Comparison of ENCODE assay signal across 16 mouse cellular contexts in the genomic region with DNA sequence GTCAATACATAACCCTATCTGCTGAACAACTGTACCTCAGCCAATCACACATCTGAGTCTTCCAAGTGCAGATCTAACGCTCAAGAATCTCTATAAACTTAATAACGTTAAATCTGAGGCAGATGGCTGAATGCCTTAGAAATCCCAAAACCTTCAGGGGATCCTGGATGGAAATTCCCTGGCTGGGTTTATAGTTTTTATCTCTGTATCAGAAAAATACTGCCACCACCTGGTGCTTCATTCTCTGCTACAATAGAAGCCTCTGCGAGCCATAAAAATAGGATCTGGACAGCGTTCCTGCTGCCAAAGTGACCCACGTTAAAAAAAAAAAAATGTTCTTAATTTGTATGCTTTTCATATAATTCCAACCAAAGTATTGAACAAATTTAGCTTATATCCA.
DNase-seq lines count a peak whose midpoint lies in the region; ATAC-seq and TF ChIP-seq lines count a peak whose summit lies in the region.
"Had no signal": no experiment of that assay in that cellular context is flagged by ENCODE, and none has a peak within 500 bp of the region (broad histone marks: within the 10 kb centered on the region; RNA-seq: fewer than 3 reads in every experiment).

No protein-coding gene starts in this region.

- H3K27ac ChIP-seq in forebrain, postnatal 0 days (ENCODE audit: low read depth, low read length) = no peak overlapping the region
- no peak overlapping the region for H3K27ac ChIP-seq in forebrain, embryonic 15.5 days (replicated peaks)
- H3K27ac ChIP-seq in left cerebral cortex, adult 2 months = no peak overlapping the region
- H3K27ac ChIP-seq in embryonic facial prominence, embryonic 14.5 days (replicated peaks; ENCODE audit: low read depth, low read length) = no peak overlapping the region
- H3K27ac ChIP-seq in liver, embryonic 11.5 days (ENCODE audit: low read depth, low read length) = no peak overlapping the region
- H3K27ac ChIP-seq: forebrain, embryonic 12.5 days; heart, embryonic 13.5 days had no signal

- DNase-seq in forebrain, postnatal 0 days = peak; percentile 15
- DNase-seq in left cerebral cortex, adult 2 months (ENCODE audit: extremely low spot score in 1 of 2, low spot score in 2 of 2) = no peak
- DNase-seq in left cerebral cortex, postnatal 10 days (ENCODE audit: extremely low spot score in 1 of 2, low spot score in 2 of 2) = no peak
- peak; percentile 30 for DNase-seq in NIH3T3 (ENCODE audit: low read depth)
- peak; percentile 80 for DNase-seq in embryonic facial prominence, embryonic 14.5 days (ENCODE audit: low spot score)
- DNase-seq in liver, embryonic 11.5 days (ENCODE audit: low spot score) = no peak
- DNase-seq: adrenal gland, adult 2 months; cerebellum, adult 8-10 months; heart, postnatal 14 days; kidney, adult 2 months; kidney, postnatal 10 days; liver; lung, postnatal 4 days had no signal

- WGBS in forebrain, postnatal 0 days = 40% methylated on average over 5 of the region's 5 CpGs
- 45% methylated on average over 5 of the region's 5 CpGs for WGBS in forebrain, embryonic 15.5 days
- WGBS in embryonic facial prominence, embryonic 14.5 days = 36% methylated on average over 5 of the region's 5 CpGs
- 69% methylated on average over 5 of the region's 5 CpGs for WGBS in liver, embryonic 11.5 days

- no peaks in the 10 kb centered on the region for H3K9me3 ChIP-seq in forebrain, postnatal 0 days (ENCODE audit: low read length)
- H3K9me3 ChIP-seq in forebrain, embryonic 15.5 days = no peaks in the 10 kb centered on the region
- no peaks in the 10 kb centered on the region for H3K9me3 ChIP-seq in embryonic facial prominence, embryonic 14.5 days (ENCODE audit: control insufficient read depth, low read length)
- no peaks in the 10 kb centered on the region for H3K9me3 ChIP-seq in liver, embryonic 11.5 days (ENCODE audit: control insufficient read depth, low read length)
- H3K9me3 ChIP-seq: forebrain, embryonic 12.5 days had no signal

- no peaks in the 10 kb centered on the region for H3K27me3 ChIP-seq in forebrain, postnatal 0 days (ENCODE audit: insufficient read depth, low read length)
- H3K27me3 ChIP-seq in forebrain, embryonic 15.5 days = no peaks in the 10 kb centered on the region
- no peaks in the 10 kb centered on the region for H3K27me3 ChIP-seq in embryonic facial prominence, embryonic 14.5 days (replicated peaks; ENCODE audit: control insufficient read depth, insufficient read depth, low read length)
- H3K27me3 ChIP-seq in liver, embryonic 11.5 days (replicated peaks; ENCODE audit: control insufficient read depth, insufficient read depth, low read length) = no peaks in the 10 kb centered on the region
- H3K27me3 ChIP-seq: forebrain, embryonic 12.5 days; heart, embryonic 13.5 days had no signal

- no peaks in the 10 kb centered on the region for H3K4me1 ChIP-seq in forebrain, postnatal 0 days (ENCODE audit: insufficient read depth)
- H3K4me1 ChIP-seq in forebrain, embryonic 15.5 days = peaks cover 27% of the 10 kb centered on the region
- H3K4me1 ChIP-seq in embryonic facial prominence, embryonic 14.5 days (ENCODE audit: control insufficient read depth, insufficient read depth, low read length) = peaks cover 26% of the 10 kb centered on the region
- H3K4me1 ChIP-seq in liver, embryonic 11.5 days (replicated peaks; ENCODE audit: control insufficient read depth, insufficient read depth, low read length) = peaks cover 14% of the 10 kb centered on the region

- H3K4me2 ChIP-seq in forebrain, postnatal 0 days (ENCODE audit: low read depth) = no peak overlapping the region
- H3K4me2 ChIP-seq in forebrain, embryonic 15.5 days (replicated peaks) = no peak overlapping the region
- no peak overlapping the region for H3K4me2 ChIP-seq in embryonic facial prominence, embryonic 14.5 days (ENCODE audit: low read depth, low read length)
- no peak overlapping the region for H3K4me2 ChIP-seq in liver, embryonic 11.5 days
- H3K4me2 ChIP-seq: forebrain, embryonic 12.5 days; heart, embryonic 13.5 days had no signal

- no peak overlapping the region for H3K4me3 ChIP-seq in forebrain, postnatal 0 days (ENCODE audit: low read depth, low read length)
- no peak overlapping the region for H3K4me3 ChIP-seq in forebrain, embryonic 15.5 days
- no peak overlapping the region for H3K4me3 ChIP-seq in left cerebral cortex, adult 2 months
- H3K4me3 ChIP-seq in embryonic facial prominence, embryonic 14.5 days (ENCODE audit: low read depth, low read length) = no peak overlapping the region
- H3K4me3 ChIP-seq in liver, embryonic 11.5 days (ENCODE audit: low read depth, low read length) = no peak overlapping the region
- H3K4me3 ChIP-seq: forebrain, embryonic 12.5 days; heart, embryonic 13.5 days had no signal

- H3K36me3 ChIP-seq in forebrain, postnatal 0 days (ENCODE audit: insufficient read depth) = no peaks in the 10 kb centered on the region
- H3K36me3 ChIP-seq in forebrain, embryonic 15.5 days = no peaks in the 10 kb centered on the region
- no peaks in the 10 kb centered on the region for H3K36me3 ChIP-seq in embryonic facial prominence, embryonic 14.5 days (ENCODE audit: control insufficient read depth, insufficient read depth, low read length)
- no peaks in the 10 kb centered on the region for H3K36me3 ChIP-seq in liver, embryonic 11.5 days (ENCODE audit: control insufficient read depth, insufficient read depth, low read length)
- H3K36me3 ChIP-seq: forebrain, embryonic 12.5 days; heart, embryonic 13.5 days had no signal

- no peak; the same call in 1 of the 2 replicates for TF ChIP-seq CTCF in forebrain, postnatal 0 days (IDR thresholded peaks at IDR 0.05; ENCODE audit: low read depth)
- TF ChIP-seq CTCF in left cerebral cortex, adult 2 months (IDR thresholded peaks at IDR 0.05) = peak; percentile 36

- no peak overlapping the region for H3K9ac ChIP-seq in forebrain, postnatal 0 days
- H3K9ac ChIP-seq in forebrain, embryonic 15.5 days (replicated peaks) = no peak overlapping the region
- no peak overlapping the region for H3K9ac ChIP-seq in embryonic facial prominence, embryonic 14.5 days (ENCODE audit: low read depth, low read length)
- H3K9ac ChIP-seq in liver, embryonic 11.5 days (ENCODE audit: low read depth, low read length) = no peak overlapping the region
- H3K9ac ChIP-seq: forebrain, embryonic 12.5 days; heart, embryonic 13.5 days had no signal

- no peak for ATAC-seq in forebrain, postnatal 0 days
- ATAC-seq in forebrain, embryonic 15.5 days (replicated peaks) = no peak
- ATAC-seq in embryonic facial prominence, embryonic 14.5 days (ENCODE audit: low read depth) = no peak
- no peak for ATAC-seq in liver, embryonic 11.5 days (replicated peaks; ENCODE audit: low FRiP score)

- intact Hi-C loops in left cerebral cortex, adult 2 months (cut with DNase I) = loop anchor here (1.0 kb wide), 1 partner anchor 40 kb away; no protein-coding TSS in a partner anchor
- intact Hi-C loops in left cerebral cortex, postnatal 10 days (cut with DNase I) = no loop called here

Comparison
In these comparisons a context has a peak if more than half of its experiments do, and no peak if none do; other contexts are left out.
1. DNase-seq: peak in forebrain, postnatal 0 days (single experiment), NIH3T3 (single experiment) and embryonic facial prominence, embryonic 14.5 days (single experiment); none in left cerebral cortex, adult 2 months (0 of 2), left cerebral cortex, postnatal 10 days (0 of 2) and liver, embryonic 11.5 days (single experiment).